Mouse (Mus musculus) layer of hippocampus, postnatal 14 days (tissue): ENCODE measurements around the gene Ttyh3. TPM values are rescaled to one million over a fixed set of nuclear protein-coding genes. Genes with fewer than 3 reads are reported as not detected.

ENCODE experiments used
- DNase-seq, 2 experiments: peaks; one replicate each; pipeline ENCODE4 v3.0.0; 2021 to 2022; ENCODE audit warnings: low spot score in 2 of 2, mixed read lengths in 1 of 2
- total RNA-seq, 2 experiments: library from RNA; stranded (reverse); gene quantifications; 2 replicates each; pipeline ENCODE4 v1.2.3; 2021

The Ttyh3 gene
- total RNA-seq, 2 experiments from 2014 or later: 357 to 365 TPM

GRCm38 (mm10) chr5:140654096-140654845 lies 5.4 kb upstream of the Ttyh3 start:
- no peak for DNase-seq

- no peak for DNase-seq
These were observed 3.8 kb upstream of the Ttyh3 start for GRCm38 (mm10) chr5:140652587-140652986.

- DNase-seq: no peak
These were observed 2.4 kb upstream of the Ttyh3 start for GRCm38 (mm10) chr5:140651231-140651630.

GRCm38 (mm10) chr5:140649881-140650414 lies 1.1 kb upstream of the Ttyh3 start:
- DNase-seq: no peak

GRCm38 (mm10) chr5:140649101-140649667 lies 353 bp upstream of the Ttyh3 start:
- peak; percentile 93 to 97 for DNase-seq

- peak; percentile 77 to 80 for DNase-seq
These were observed 861 bp downstream of the Ttyh3 start for GRCm38 (mm10) chr5:140647821-140648518.

GRCm38 (mm10) chr5:140647031-140647760 lies 1.6 kb downstream of the Ttyh3 start:
- no peak for DNase-seq

- DNase-seq: no peak
These were observed 2.7 kb downstream of the Ttyh3 start for GRCm38 (mm10) chr5:140646171-140646570.

- DNase-seq: no peak
These were observed 3.4 kb downstream of the Ttyh3 start for GRCm38 (mm10) chr5:140645454-140645853.

- no peak for DNase-seq
These were observed 4.1 kb downstream of the Ttyh3 start for GRCm38 (mm10) chr5:140644702-140645201.

- DNase-seq: no peak
These were observed 4.6 kb downstream of the Ttyh3 start for GRCm38 (mm10) chr5:140644263-140644662.

GRCm38 (mm10) chr5:140642076-140642475 lies 6.8 kb downstream of the Ttyh3 start:
- no peak for DNase-seq

GRCm38 (mm10) chr5:140641254-140641928 lies 7.4 kb downstream of the Ttyh3 start:
- DNase-seq: no peak

GRCm38 (mm10) chr5:140640812-140641211 lies 8.0 kb downstream of the Ttyh3 start:
- DNase-seq: no peak

GRCm38 (mm10) chr5:140639871-140640270 lies 9.0 kb downstream of the Ttyh3 start:
- no peak for DNase-seq

- DNase-seq: no peak
These were observed 9.5 kb downstream of the Ttyh3 start for GRCm38 (mm10) chr5:140639312-140639711.

- DNase-seq: no peak
These were observed 10.3 kb downstream of the Ttyh3 start for GRCm38 (mm10) chr5:140638484-140638883.

GRCm38 (mm10) chr5:140637989-140638388 lies 10.8 kb downstream of the Ttyh3 start:
- DNase-seq: no peak

- peak; percentile 80 to 87 for DNase-seq
These were observed 11.8 kb downstream of the Ttyh3 start for GRCm38 (mm10) chr5:140637058-140637410.

GRCm38 (mm10) chr5:140636316-140637057 lies 12.3 kb downstream of the Ttyh3 start:
- DNase-seq: no peak
